Mouse (Mus musculus): ENCODE measurements around the gene Nfkbiz.
A peak's percentile ranks its signal among the peaks of the same experiment; 100 is the strongest.

The Nfkbiz gene

GRCm38 (mm10) chr16:55832040-55832439 lies 6.7 kb downstream of the Nfkbiz start:
- no peak for DNase-seq (ENCODE audit: low spot score in 2 of 2)

GRCm38 (mm10) chr16:55831451-55831850 lies 7.2 kb downstream of the Nfkbiz start:
- no peak for DNase-seq (ENCODE audit: low spot score in 2 of 2)

GRCm38 (mm10) chr16:55823398-55824155 lies 15.1 kb downstream of the Nfkbiz start:
- DNase-seq (ENCODE audit: low spot score in 2 of 2), result peak in 1 of 2 experiments; percentile 17

- no peak for DNase-seq (ENCODE audit: low spot score in 2 of 2)
Measured at GRCm38 (mm10) chr16:55822741-55823397, 15.8 kb downstream of the Nfkbiz start.

GRCm38 (mm10) chr16:55821997-55822740 lies 16.5 kb downstream of the Nfkbiz start:
- peak; percentile 75 to 83 for DNase-seq (ENCODE audit: low spot score in 2 of 2)

- DNase-seq (ENCODE audit: low spot score in 2 of 2), result peak in 1 of 2 experiments; percentile 24
Measured at GRCm38 (mm10) chr16:55821571-55821981, 17.1 kb downstream of the Nfkbiz start.

- DNase-seq (ENCODE audit: low spot score in 2 of 2), result peak; percentile 21 to 23
Measured at GRCm38 (mm10) chr16:55820916-55821570, 17.7 kb downstream of the Nfkbiz start.

GRCm38 (mm10) chr16:55820161-55820915 lies 18.4 kb downstream of the Nfkbiz start:
- peak in 1 of 2 experiments; percentile 20 for DNase-seq (ENCODE audit: low spot score in 2 of 2)

GRCm38 (mm10) chr16:55819186-55819861 lies 19.4 kb downstream of the Nfkbiz start:
- peak in 1 of 2 experiments; percentile 13 for DNase-seq (ENCODE audit: low spot score in 2 of 2)

- DNase-seq (ENCODE audit: low spot score in 2 of 2), result no peak
Measured at GRCm38 (mm10) chr16:55817717-55818515, 20.8 kb downstream of the Nfkbiz start.

GRCm38 (mm10) chr16:55816202-55816941 lies 22.3 kb downstream of the Nfkbiz start:
- DNase-seq (ENCODE audit: low spot score in 2 of 2), result no peak

- DNase-seq (ENCODE audit: low spot score in 2 of 2), result no peak
Measured at GRCm38 (mm10) chr16:55815466-55815865, 23.2 kb downstream of the Nfkbiz start.

GRCm38 (mm10) chr16:55814686-55815085 lies 24.0 kb downstream of the Nfkbiz start:
- no peak for DNase-seq (ENCODE audit: low spot score in 2 of 2)

- no peak for DNase-seq (ENCODE audit: low spot score in 2 of 2)
Measured at GRCm38 (mm10) chr16:55813916-55814315, 24.8 kb downstream of the Nfkbiz start.

GRCm38 (mm10) chr16:55811792-55812191 lies 26.9 kb downstream of the Nfkbiz start:
- DNase-seq (ENCODE audit: low spot score in 2 of 2), result no peak

- no peak for DNase-seq (ENCODE audit: low spot score in 2 of 2)
Measured at GRCm38 (mm10) chr16:55809779-55810514, 28.8 kb downstream of the Nfkbiz start.

GRCm38 (mm10) chr16:55809345-55809744 lies 29.4 kb downstream of the Nfkbiz start:
- no peak for DNase-seq (ENCODE audit: low spot score in 2 of 2)

- DNase-seq (ENCODE audit: low spot score in 2 of 2), result no peak
Measured at GRCm38 (mm10) chr16:55807505-55807932, 31.2 kb downstream of the Nfkbiz start.

All from right cerebral cortex, adult 2 months (tissue).